Mouse (Mus musculus): ENCODE results near the gene Tspyl2. TPM values are rescaled to one million over a fixed set of nuclear protein-coding genes. Genes with fewer than 3 reads are reported as not detected.
"Not testable (repeated sequence)": the region's sequence is repeated elsewhere in the genome, so short reads cannot be mapped to it uniquely, and the experiment has no call there.

Gene Tspyl2
- polyA plus RNA-seq (2012; rRNA removed): 112 and 126 TPM in 2 replicates

GRCm38 (mm10) chrX:152342358-152342901 lies at the start of gene Tspyl2:
Tspyl2 (minus strand) TSS chrX:152342425.
- peak; percentile 99 for DNase-seq (ENCODE audit: low read depth)
- no peak for TF ChIP-seq CTCF (IDR thresholded peaks at IDR 0.05; ENCODE audit: borderline replicate concordance, extremely low read depth, insufficient read depth, insufficient read length)
- TF ChIP-seq POLR2A (IDR thresholded peaks at IDR 0.05; ENCODE audit: borderline replicate concordance, extremely low read depth, insufficient read depth, insufficient read length, poor library complexity, severe bottlenecking): peak; percentile 61; the same call in 1 of the 2 replicates

GRCm38 (mm10) chrX:152368397-152369273 lies 26.4 kb upstream of the Tspyl2 start, which contains the start of gene Gpr173:
Gpr173 (minus strand) TSS chrX:152368704.
- TF ChIP-seq POLR2A (IDR thresholded peaks at IDR 0.05; ENCODE audit: borderline replicate concordance, extremely low read depth, insufficient read depth, insufficient read length, poor library complexity, severe bottlenecking) (peak; percentile 16; the same call in 1 of the 2 replicates), CTCF (IDR thresholded peaks at IDR 0.05; ENCODE audit: borderline replicate concordance, extremely low read depth, insufficient read depth, insufficient read length) (no peak)
- peak; percentile 94 for DNase-seq (ENCODE audit: low read depth)

- peak; percentile 60 for DNase-seq (ENCODE audit: low read depth)
- no peak for TF ChIP-seq CTCF (IDR thresholded peaks at IDR 0.05; ENCODE audit: borderline replicate concordance, extremely low read depth, insufficient read depth, insufficient read length)
These were observed 25.8 kb upstream of the Tspyl2 start for GRCm38 (mm10) chrX:152368054-152368396.

- TF ChIP-seq CTCF (IDR thresholded peaks at IDR 0.05; ENCODE audit: borderline replicate concordance, extremely low read depth, insufficient read depth, insufficient read length): no peak
- no peak for TF ChIP-seq POLR2A (IDR thresholded peaks at IDR 0.05; ENCODE audit: borderline replicate concordance, extremely low read depth, insufficient read depth, insufficient read length, poor library complexity, severe bottlenecking)
- peak; percentile 29 for DNase-seq (ENCODE audit: low read depth)
These were observed 24.2 kb upstream of the Tspyl2 start for GRCm38 (mm10) chrX:152366418-152366817.

- no peak for TF ChIP-seq POLR2A (IDR thresholded peaks at IDR 0.05; ENCODE audit: borderline replicate concordance, extremely low read depth, insufficient read depth, insufficient read length, poor library complexity, severe bottlenecking)
- peak; percentile 51; the same call in 1 of the 2 replicates for TF ChIP-seq CTCF (IDR thresholded peaks at IDR 0.05; ENCODE audit: borderline replicate concordance, extremely low read depth, insufficient read depth, insufficient read length)
- DNase-seq (ENCODE audit: low read depth): peak; percentile 76
These were observed 10.4 kb upstream of the Tspyl2 start for GRCm38 (mm10) chrX:152352553-152353153.

GRCm38 (mm10) chrX:152347041-152347440 lies 4.8 kb upstream of the Tspyl2 start:
- TF ChIP-seq CTCF (IDR thresholded peaks at IDR 0.05; ENCODE audit: borderline replicate concordance, extremely low read depth, insufficient read depth, insufficient read length): no peak
- no peak for TF ChIP-seq POLR2A (IDR thresholded peaks at IDR 0.05; ENCODE audit: borderline replicate concordance, extremely low read depth, insufficient read depth, insufficient read length, poor library complexity, severe bottlenecking)
- peak; percentile 31 for DNase-seq (ENCODE audit: low read depth)

GRCm38 (mm10) chrX:152346587-152346986 lies 4.4 kb upstream of the Tspyl2 start:
- TF ChIP-seq CTCF (IDR thresholded peaks at IDR 0.05; ENCODE audit: borderline replicate concordance, extremely low read depth, insufficient read depth, insufficient read length): no peak
- no peak for TF ChIP-seq POLR2A (IDR thresholded peaks at IDR 0.05; ENCODE audit: borderline replicate concordance, extremely low read depth, insufficient read depth, insufficient read length, poor library complexity, severe bottlenecking)
- DNase-seq (ENCODE audit: low read depth): no peak

- TF ChIP-seq CTCF (IDR thresholded peaks at IDR 0.05; ENCODE audit: borderline replicate concordance, extremely low read depth, insufficient read depth, insufficient read length): no peak
- TF ChIP-seq POLR2A (IDR thresholded peaks at IDR 0.05; ENCODE audit: borderline replicate concordance, extremely low read depth, insufficient read depth, insufficient read length, poor library complexity, severe bottlenecking): no peak
These were observed 678 bp upstream of the Tspyl2 start for GRCm38 (mm10) chrX:152342903-152343302.

GRCm38 (mm10) chrX:152341496-152341895 lies 729 bp downstream of the Tspyl2 start:
- peak; percentile 31 for DNase-seq (ENCODE audit: low read depth)
- 0 out of 2 replicates have a peak, but pooled peaks have one; percentile 7 for TF ChIP-seq CTCF (IDR thresholded peaks at IDR 0.05; ENCODE audit: borderline replicate concordance, extremely low read depth, insufficient read depth, insufficient read length)
- TF ChIP-seq POLR2A (IDR thresholded peaks at IDR 0.05; ENCODE audit: borderline replicate concordance, extremely low read depth, insufficient read depth, insufficient read length, poor library complexity, severe bottlenecking): no peak

More at GRCm38 (mm10) chrX:152342903-152343302, 678 bp upstream of the Tspyl2 start:
- DNase-seq (ENCODE audit: low read depth): no peak

- TF ChIP-seq CTCF (IDR thresholded peaks at IDR 0.05; ENCODE audit: borderline replicate concordance, extremely low read depth, insufficient read depth, insufficient read length): no peak
- no peak for TF ChIP-seq POLR2A (IDR thresholded peaks at IDR 0.05; ENCODE audit: borderline replicate concordance, extremely low read depth, insufficient read depth, insufficient read length, poor library complexity, severe bottlenecking)
- DNase-seq (ENCODE audit: low read depth): peak; percentile 99
These were observed 5.5 kb downstream of the Tspyl2 start for GRCm38 (mm10) chrX:152336546-152337332.

GRCm38 (mm10) chrX:152336123-152336522 lies 6.1 kb downstream of the Tspyl2 start:
- DNase-seq (ENCODE audit: low read depth): not testable (repeated sequence)

GRCm38 (mm10) chrX:152329400-152329799 lies 12.8 kb downstream of the Tspyl2 start:
- not testable (repeated sequence) for DNase-seq (ENCODE audit: low read depth)
